Mouse (Mus musculus): Measurements from ENCODE around the gene Vwa3b. TPM values are rescaled to one million over a fixed set of nuclear protein-coding genes. Genes with fewer than 3 reads are reported as not detected.

The Vwa3b gene
- polyA plus RNA-seq, 1 experiment from 2014 or later, result 0.23 TPM

- Histone ChIP-seq H3K4me3 (ENCODE audit: low read depth, low read length) (no peak overlapping the region), H3K9ac (ENCODE audit: low read length) (no peak overlapping the region), H3K4me1 (ENCODE audit: control insufficient read depth, insufficient read depth, low read length) (no peaks in the 10 kb centered on the region; the same call in 1 of the 2 replicates), H3K27ac (ENCODE audit: low read depth, low read length) (no peak overlapping the region), H3K27me3 (ENCODE audit: control insufficient read depth, insufficient read depth, low read length) (no peaks in the 10 kb centered on the region), H3K9me3 (ENCODE audit: control insufficient read depth, low read length) (no peaks in the 10 kb centered on the region), H3K36me3 (ENCODE audit: control insufficient read depth, insufficient read depth, low read length) (no peaks in the 10 kb centered on the region), H3K4me2 (no peak overlapping the region)
- DNase-seq (ENCODE audit: low spot score, missing footprints) (no peak), ATAC-seq (ENCODE audit: low FRiP score) (no peak)
- WGBS, result 86% methylated on average over 1 of the region's 1 CpGs
Observed at GRCm38 (mm10) chr1:37025376-37025775, 1.0 kb upstream of the Vwa3b start.

DNA sequence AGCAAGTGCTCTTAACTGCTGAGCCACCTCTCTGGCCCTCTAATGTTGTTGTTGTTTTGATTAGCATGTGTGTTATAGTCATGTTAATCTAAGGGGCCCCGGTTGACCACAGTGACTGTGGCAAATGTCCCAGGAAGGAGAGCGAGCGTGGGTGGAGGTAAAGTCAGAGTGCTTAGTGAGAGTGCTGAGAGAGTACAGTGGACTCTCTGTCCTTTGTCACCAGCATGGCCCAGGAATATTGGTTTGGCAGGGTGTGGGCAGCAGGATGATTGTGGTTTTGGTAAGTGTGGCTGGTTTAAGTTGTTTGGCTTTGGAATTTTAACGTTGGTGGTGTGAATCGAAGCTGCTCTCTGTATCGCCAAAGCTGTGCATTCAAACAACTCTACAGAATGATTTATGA, 470 bp downstream of the Vwa3b start:
- no peaks in the 10 kb centered on the region for H3K9me3 ChIP-seq (ENCODE audit: control insufficient read depth, low read length)

DNA sequence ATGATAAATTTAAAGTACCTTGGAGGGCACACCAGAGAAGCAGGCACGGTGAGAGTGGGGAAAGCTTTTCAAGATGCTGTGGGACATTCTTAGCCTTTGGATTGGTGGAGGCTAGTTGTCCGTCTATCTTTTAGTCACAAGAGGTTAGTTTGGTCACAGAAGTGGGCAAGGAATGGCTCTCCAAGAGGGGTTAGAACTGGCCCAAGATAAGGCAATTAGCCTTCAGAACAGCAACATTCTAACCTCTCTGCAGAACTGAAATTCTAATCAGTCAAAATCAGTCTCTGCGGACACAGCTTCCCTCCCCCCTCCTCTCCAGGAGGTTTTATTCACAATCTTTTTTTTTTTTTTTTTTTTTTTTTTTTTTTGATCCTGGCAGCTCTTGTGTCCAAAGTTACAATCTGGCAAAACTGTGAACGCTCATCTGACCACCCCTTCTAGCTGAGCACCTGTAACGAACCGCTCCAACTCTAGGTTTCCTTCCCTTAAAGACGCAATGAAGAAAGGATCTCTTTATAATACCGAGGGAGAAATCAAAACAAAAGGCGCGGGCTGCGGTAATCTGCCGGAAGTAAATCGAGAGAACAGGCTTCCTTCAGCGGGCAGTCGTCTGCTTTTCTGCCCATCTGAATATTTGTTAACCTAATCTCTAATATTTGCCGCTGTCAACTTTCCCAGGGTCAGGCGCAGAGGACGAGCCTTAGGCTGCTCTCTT, 2.2 kb downstream of the Vwa3b start:
- DNase-seq (ENCODE audit: low spot score, missing footprints), result peak; percentile 89
- no peaks in the 10 kb centered on the region for H3K36me3 ChIP-seq (ENCODE audit: control insufficient read depth, insufficient read depth, low read length)
- ATAC-seq (ENCODE audit: low FRiP score), result no peak
- H3K9me3 ChIP-seq (ENCODE audit: control insufficient read depth, low read length), result no peaks in the 10 kb centered on the region
- H3K27me3 ChIP-seq (ENCODE audit: control insufficient read depth, insufficient read depth, low read length), result no peaks in the 10 kb centered on the region
- H3K4me1 ChIP-seq (ENCODE audit: control insufficient read depth, insufficient read depth, low read length), result no peaks in the 10 kb centered on the region; the same call in 1 of the 2 replicates
- H3K4me3 ChIP-seq (ENCODE audit: low read depth, low read length), result peak overlapping the region; percentile 47
- peak overlapping the region; percentile 60 for H3K9ac ChIP-seq (ENCODE audit: low read length)
- WGBS, result 7% methylated on average over 18 of the region's 18 CpGs
- H3K4me2 ChIP-seq, result peak overlapping the region; percentile 72
- H3K27ac ChIP-seq (ENCODE audit: low read depth, low read length), result peak overlapping the region; percentile 40; the same call in 1 of the 2 replicates

More for the DNA sequence above, 470 bp downstream of the Vwa3b start:
- ATAC-seq (ENCODE audit: low FRiP score) (no peak), DNase-seq (ENCODE audit: low spot score, missing footprints) (no peak)
- H3K9ac ChIP-seq (ENCODE audit: low read length), result no peak overlapping the region
- no peaks in the 10 kb centered on the region; the same call in 1 of the 2 replicates for H3K4me1 ChIP-seq (ENCODE audit: control insufficient read depth, insufficient read depth, low read length)
- H3K27ac ChIP-seq (ENCODE audit: low read depth, low read length), result no peak overlapping the region
- no peaks in the 10 kb centered on the region for H3K27me3 ChIP-seq (ENCODE audit: control insufficient read depth, insufficient read depth, low read length)
- no peaks in the 10 kb centered on the region for H3K36me3 ChIP-seq (ENCODE audit: control insufficient read depth, insufficient read depth, low read length)
- WGBS, result 86% methylated on average over 6 of the region's 6 CpGs
- H3K4me2 ChIP-seq, result no peak overlapping the region
- H3K4me3 ChIP-seq (ENCODE audit: low read depth, low read length), result no peak overlapping the region

- 3% methylated on average over 26 of the region's 26 CpGs for WGBS
- peak; percentile 98 for ATAC-seq (ENCODE audit: low FRiP score)
- peak; percentile 99 for DNase-seq (ENCODE audit: low spot score, missing footprints)
Observed at GRCm38 (mm10) chr1:37029154-37029907, 2.9 kb downstream of the Vwa3b start.

DNA sequence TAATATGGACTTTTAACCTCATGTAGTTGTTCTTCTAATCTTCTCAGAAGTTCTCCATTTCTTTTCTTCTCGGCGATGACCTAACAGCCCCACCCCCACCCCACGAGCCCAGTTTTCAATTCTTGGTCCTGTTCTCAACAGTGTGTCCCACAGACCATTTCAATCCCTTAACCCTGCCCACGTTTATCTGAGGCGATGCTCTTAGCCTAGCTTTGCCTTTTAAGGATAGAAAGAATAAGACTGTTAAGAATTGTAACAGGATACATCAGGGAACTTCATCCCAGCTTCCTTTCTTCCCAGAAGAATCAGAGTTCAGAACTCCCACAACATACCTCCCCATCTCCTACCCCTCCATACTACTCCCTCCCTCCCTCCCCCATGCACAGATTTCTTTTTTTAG, 3.5 kb downstream of the Vwa3b start:
- no peaks in the 10 kb centered on the region; the same call in 1 of the 2 replicates for H3K4me1 ChIP-seq (ENCODE audit: control insufficient read depth, insufficient read depth, low read length)
- H3K4me2 ChIP-seq, result peak overlapping the region; percentile 72; the same call in 1 of the 2 replicates
- H3K4me3 ChIP-seq (ENCODE audit: low read depth, low read length), result no peak overlapping the region

More at GRCm38 (mm10) chr1:37029154-37029907, 2.9 kb downstream of the Vwa3b start:
- Histone ChIP-seq H3K4me3 (ENCODE audit: low read depth, low read length) (peak overlapping the region; percentile 47), H3K27ac (ENCODE audit: low read depth, low read length) (peak overlapping the region; percentile 40; the same call in 1 of the 2 replicates), H3K4me1 (ENCODE audit: control insufficient read depth, insufficient read depth, low read length) (no peaks in the 10 kb centered on the region; the same call in 1 of the 2 replicates), H3K36me3 (ENCODE audit: control insufficient read depth, insufficient read depth, low read length) (no peaks in the 10 kb centered on the region), H3K4me2 (peak overlapping the region; percentile 72), H3K9me3 (ENCODE audit: control insufficient read depth, low read length) (no peaks in the 10 kb centered on the region), H3K9ac (ENCODE audit: low read length) (peak overlapping the region; percentile 60), H3K27me3 (ENCODE audit: control insufficient read depth, insufficient read depth, low read length) (no peaks in the 10 kb centered on the region)

DNA sequence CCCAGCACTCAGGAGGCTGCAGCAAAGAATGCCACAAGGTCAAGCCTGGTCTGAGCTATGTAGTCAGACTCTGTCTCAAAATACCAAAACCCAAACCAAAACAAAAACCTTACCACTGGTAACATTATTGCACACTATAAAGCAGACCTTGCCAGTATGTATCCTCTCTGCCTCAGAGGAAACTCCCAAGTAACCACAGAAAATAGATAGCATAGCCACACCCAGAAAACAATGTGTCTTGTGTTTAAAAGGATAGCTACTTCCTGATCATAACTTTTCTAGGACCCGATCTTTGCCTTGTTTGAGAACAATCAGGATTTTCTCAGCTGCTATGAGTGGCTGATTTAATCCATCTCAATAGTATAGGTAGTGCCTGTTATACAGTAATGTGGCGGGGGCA, 4.3 kb downstream of the Vwa3b start:
- Histone ChIP-seq H3K4me1 (ENCODE audit: control insufficient read depth, insufficient read depth, low read length) (no peaks in the 10 kb centered on the region; the same call in 1 of the 2 replicates), H3K9ac (ENCODE audit: low read length) (no peak overlapping the region), H3K4me2 (no peak overlapping the region), H3K27me3 (ENCODE audit: control insufficient read depth, insufficient read depth, low read length) (no peaks in the 10 kb centered on the region), H3K27ac (ENCODE audit: low read depth, low read length) (no peak overlapping the region), H3K9me3 (ENCODE audit: control insufficient read depth, low read length) (no peaks in the 10 kb centered on the region), H3K36me3 (ENCODE audit: control insufficient read depth, insufficient read depth, low read length) (no peaks in the 10 kb centered on the region), H3K4me3 (ENCODE audit: low read depth, low read length) (no peak overlapping the region)
- ATAC-seq (ENCODE audit: low FRiP score), result no peak
- WGBS, result 78% methylated on average over 2 of the region's 2 CpGs
- no peak for DNase-seq (ENCODE audit: low spot score, missing footprints)

More for the DNA sequence above, 3.5 kb downstream of the Vwa3b start:
- Histone ChIP-seq H3K9me3 (ENCODE audit: control insufficient read depth, low read length) (no peaks in the 10 kb centered on the region), H3K27ac (ENCODE audit: low read depth, low read length) (no peak overlapping the region), H3K9ac (ENCODE audit: low read length) (no peak overlapping the region), H3K36me3 (ENCODE audit: control insufficient read depth, insufficient read depth, low read length) (no peaks in the 10 kb centered on the region), H3K27me3 (ENCODE audit: control insufficient read depth, insufficient read depth, low read length) (no peaks in the 10 kb centered on the region)
- ATAC-seq (ENCODE audit: low FRiP score) (no peak), DNase-seq (ENCODE audit: low spot score, missing footprints) (no peak)
- WGBS, result 51% methylated on average over 5 of the region's 5 CpGs

DNA sequence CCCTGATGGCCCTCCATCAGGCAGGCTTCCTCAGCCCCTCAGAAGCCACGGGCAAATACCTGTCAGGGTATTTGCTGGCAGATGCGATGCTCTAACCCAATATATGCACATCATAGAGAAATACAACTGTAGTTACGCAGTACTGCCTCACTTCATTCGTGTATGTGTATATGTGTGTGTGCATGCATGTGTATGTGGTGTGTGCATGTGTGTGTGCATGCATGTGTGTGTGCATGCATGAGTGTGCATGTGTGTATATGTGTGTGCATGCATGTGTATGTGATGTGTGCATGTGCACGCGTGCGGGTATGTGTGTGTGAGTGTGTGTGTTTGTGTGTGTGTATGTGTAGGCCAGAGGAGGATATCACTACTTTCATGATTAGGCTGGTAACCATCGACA, 9.5 kb downstream of the Vwa3b start:
- DNase-seq (ENCODE audit: low spot score, missing footprints) (no peak), ATAC-seq (ENCODE audit: low FRiP score) (no peak)
- H3K4me2 ChIP-seq, result no peak overlapping the region
- no peak overlapping the region for H3K9ac ChIP-seq (ENCODE audit: low read length)
- H3K27me3 ChIP-seq (ENCODE audit: control insufficient read depth, insufficient read depth, low read length), result no peaks in the 10 kb centered on the region
- no peaks in the 10 kb centered on the region for H3K9me3 ChIP-seq (ENCODE audit: control insufficient read depth, low read length)
- H3K4me1 ChIP-seq (ENCODE audit: control insufficient read depth, insufficient read depth, low read length), result no peaks in the 10 kb centered on the region
- H3K36me3 ChIP-seq (ENCODE audit: control insufficient read depth, insufficient read depth, low read length), result no peaks in the 10 kb centered on the region
- H3K4me3 ChIP-seq (ENCODE audit: low read depth, low read length), result no peak overlapping the region
- no peak overlapping the region for H3K27ac ChIP-seq (ENCODE audit: low read depth, low read length)
- WGBS, result 92% methylated on average over 8 of the region's 8 CpGs

GRCm38 (mm10) chr1:37041126-37041525, 14.7 kb downstream of the Vwa3b start:
- H3K9me3 ChIP-seq (ENCODE audit: control insufficient read depth, low read length), result no peaks in the 10 kb centered on the region
- H3K27me3 ChIP-seq (ENCODE audit: control insufficient read depth, insufficient read depth, low read length), result no peaks in the 10 kb centered on the region
- ATAC-seq (ENCODE audit: low FRiP score) (no peak), DNase-seq (ENCODE audit: low spot score, missing footprints) (no peak)
- H3K4me2 ChIP-seq, result no peak overlapping the region
- 87% methylated on average over 7 of the region's 7 CpGs for WGBS
- H3K4me3 ChIP-seq (ENCODE audit: low read depth, low read length), result no peak overlapping the region
- H3K4me1 ChIP-seq (ENCODE audit: control insufficient read depth, insufficient read depth, low read length), result no peaks in the 10 kb centered on the region
- no peaks in the 10 kb centered on the region for H3K36me3 ChIP-seq (ENCODE audit: control insufficient read depth, insufficient read depth, low read length)
- H3K9ac ChIP-seq (ENCODE audit: low read length), result no peak overlapping the region
- H3K27ac ChIP-seq (ENCODE audit: low read depth, low read length), result no peak overlapping the region

DNA sequence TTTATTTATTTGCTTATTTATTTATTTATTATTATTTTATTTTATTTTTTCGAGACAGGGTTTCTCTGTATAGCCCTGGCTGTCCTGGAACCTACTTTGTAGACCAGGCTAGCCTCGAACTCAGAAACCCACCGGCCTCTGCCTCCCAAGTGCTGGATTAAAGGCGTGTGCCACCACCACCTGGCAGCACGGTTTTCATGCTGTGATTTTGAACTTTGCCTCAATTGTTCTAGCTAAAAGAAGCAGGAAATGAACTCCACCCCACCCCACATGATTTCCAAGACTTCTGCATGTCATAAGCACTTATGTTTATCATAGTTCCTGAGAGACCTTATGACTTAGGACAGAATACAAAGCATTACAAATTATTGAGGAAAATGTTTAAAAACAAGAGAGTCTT, 15.5 kb downstream of the Vwa3b start:
- ATAC-seq (ENCODE audit: low FRiP score) (no peak), DNase-seq (ENCODE audit: low spot score, missing footprints) (no peak)
- 86% methylated on average over 5 of the region's 5 CpGs for WGBS
- Histone ChIP-seq H3K4me3 (ENCODE audit: low read depth, low read length) (no peak overlapping the region), H3K4me1 (ENCODE audit: control insufficient read depth, insufficient read depth, low read length) (no peaks in the 10 kb centered on the region), H3K9me3 (ENCODE audit: control insufficient read depth, low read length) (no peaks in the 10 kb centered on the region), H3K4me2 (no peak overlapping the region), H3K27me3 (ENCODE audit: control insufficient read depth, insufficient read depth, low read length) (no peaks in the 10 kb centered on the region), H3K36me3 (ENCODE audit: control insufficient read depth, insufficient read depth, low read length) (no peaks in the 10 kb centered on the region), H3K27ac (ENCODE audit: low read depth, low read length) (no peak overlapping the region), H3K9ac (ENCODE audit: low read length) (no peak overlapping the region)

Measured in midbrain, embryonic 11.5 days (tissue).